Mouse (Mus musculus): ENCODE measurements at regions not wholly inside any gene's neighbourhood (a gene's known extent, or its start where the extent isn't known, plus 50 kb on each side); places are given as distances from the start of the nearest gene placed in this dataset.

DNA sequence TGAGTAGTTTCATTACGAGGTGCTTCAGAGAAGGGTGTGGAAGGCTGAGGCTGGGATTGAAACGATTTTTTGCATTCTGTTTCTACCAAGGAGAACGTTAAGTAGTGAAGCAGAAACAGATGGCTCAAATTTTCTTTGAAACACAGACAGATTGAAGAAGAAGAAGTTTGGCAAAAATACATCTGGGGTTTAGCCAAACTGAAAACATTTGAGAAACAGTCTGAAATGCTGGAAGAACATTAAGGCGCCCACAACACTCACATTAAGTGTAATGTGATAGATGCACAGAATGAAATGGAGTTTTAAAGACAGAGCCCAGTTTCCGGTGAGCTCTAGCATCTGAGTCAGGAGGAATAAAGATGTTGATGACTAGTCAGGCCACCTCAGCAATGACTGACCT, 275.5 kb downstream of the Gm5447 start:
- no peak for DNase-seq

- DNase-seq, result no peak
Measured at GRCm38 (mm10) chr13:31254016-31254415, 280.0 kb downstream of the Gm5447 start.

GRCm38 (mm10) chr13:31254744-31255143, 280.7 kb downstream of the Gm5447 start:
- DNase-seq, result no peak

DNA sequence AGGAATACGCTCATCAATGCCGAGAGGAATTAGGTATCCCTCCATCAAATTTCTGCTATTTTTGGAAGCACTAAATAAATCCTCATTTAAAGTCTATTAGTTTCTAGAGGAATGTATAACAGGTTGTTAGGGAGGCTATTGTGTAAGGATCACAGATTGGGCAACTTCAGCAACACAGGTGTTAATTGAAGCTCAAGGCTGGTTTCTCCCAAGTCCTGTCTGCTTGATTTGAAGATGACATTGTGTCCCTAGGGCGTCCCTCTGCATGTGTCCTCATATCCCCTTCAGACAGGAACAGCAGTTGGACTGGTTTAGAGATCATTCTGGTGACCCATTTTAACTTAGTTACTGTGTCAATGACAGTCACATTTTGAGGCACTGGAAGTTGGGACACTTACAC, 281.5 kb downstream of the Gm5447 start:
- DNase-seq, result no peak

GRCm38 (mm10) chr13:31267865-31268264, 288.1 kb upstream of the Foxq1 start:
- no peak for DNase-seq

GRCm38 (mm10) chr13:31276005-31276644, 279.8 kb upstream of the Foxq1 start:
- DNase-seq, result no peak

GRCm38 (mm10) chr13:31290630-31291029, 265.3 kb upstream of the Foxq1 start:
- no peak for DNase-seq

GRCm38 (mm10) chr13:31292584-31293387, 263.1 kb upstream of the Foxq1 start:
- no peak for DNase-seq

- DNase-seq, result no peak
Measured at GRCm38 (mm10) chr13:31294011-31294410, 261.9 kb upstream of the Foxq1 start.

DNA sequence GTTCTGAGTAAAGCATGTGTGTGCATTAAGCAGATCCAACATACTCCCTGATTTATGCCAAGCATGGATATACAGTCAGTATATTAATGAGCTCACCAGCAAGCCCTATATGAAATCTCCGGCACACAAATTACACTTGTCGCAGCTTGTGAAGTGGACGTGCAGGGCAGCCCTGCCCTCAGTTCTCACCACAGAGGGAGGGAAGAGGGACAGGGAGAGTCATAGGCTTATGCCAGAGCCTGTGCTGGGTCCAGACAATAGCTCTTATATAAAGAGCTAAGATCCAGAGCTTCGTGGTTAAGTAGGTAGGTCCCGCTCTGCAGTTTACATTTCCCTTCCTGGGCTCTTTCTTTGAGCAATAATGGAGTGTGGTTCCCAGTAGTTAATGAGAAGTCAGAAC, 252.7 kb upstream of the Foxq1 start:
- DNase-seq, result no peak

DNA sequence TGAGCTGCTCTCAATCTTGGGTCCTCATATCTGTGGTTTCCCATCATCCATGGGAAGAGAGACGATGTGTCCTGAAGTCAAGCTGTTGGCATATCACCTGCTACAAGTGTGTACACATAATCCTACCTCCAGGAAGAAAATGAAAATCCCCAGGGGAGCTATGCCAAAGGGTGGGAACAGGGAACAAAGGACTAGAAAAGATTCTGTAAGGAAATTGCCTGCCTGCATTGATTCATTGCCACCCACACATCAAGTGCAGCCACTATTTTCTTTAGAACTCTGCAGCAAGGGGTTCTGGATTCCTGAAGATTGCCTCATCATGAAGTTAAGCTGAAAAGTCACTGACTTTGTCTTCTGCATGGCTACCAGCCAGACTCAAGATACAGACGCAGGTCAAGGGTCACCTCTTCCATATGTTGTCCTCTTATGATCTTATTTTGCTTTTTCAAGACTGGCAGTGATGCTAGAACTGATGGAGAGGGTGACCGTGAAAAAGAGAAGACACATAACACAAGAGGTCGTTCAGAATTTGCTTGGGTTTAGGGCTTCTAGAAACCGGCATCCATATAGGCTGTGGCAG, 251.6 kb upstream of the Foxq1 start:
- no peak for DNase-seq

- no peak for DNase-seq
Measured at GRCm38 (mm10) chr13:31309083-31309621, 246.8 kb upstream of the Foxq1 start.

GRCm38 (mm10) chr13:31312772-31313171, 243.2 kb upstream of the Foxq1 start:
- no peak for DNase-seq

- no peak for DNase-seq
Measured at GRCm38 (mm10) chr13:31313821-31314220, 242.1 kb upstream of the Foxq1 start.

DNA sequence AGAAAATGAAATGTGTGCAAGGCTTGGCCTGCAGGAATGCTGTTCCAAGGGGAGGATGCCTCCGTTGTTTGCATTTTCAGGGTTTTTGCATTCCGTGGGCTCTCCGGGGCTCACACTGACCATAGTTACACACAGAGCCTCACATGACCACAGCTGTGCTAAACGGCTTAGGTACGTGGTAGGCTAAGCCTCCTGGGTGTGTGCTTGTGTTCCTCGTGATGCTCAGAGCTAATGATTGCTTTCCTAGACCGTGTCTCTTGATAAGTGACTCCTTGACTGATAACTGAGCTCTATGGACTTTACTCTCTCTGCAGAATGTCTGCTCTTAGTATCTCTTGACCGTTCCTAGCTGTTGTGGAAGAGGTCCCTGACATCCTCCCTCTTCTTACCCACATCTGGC, 238.9 kb upstream of the Foxq1 start:
- no peak for DNase-seq

GRCm38 (mm10) chr13:31318008-31318407, 237.9 kb upstream of the Foxq1 start:
- DNase-seq, result no peak

- no peak for DNase-seq
Measured at GRCm38 (mm10) chr13:31321411-31321810, 234.5 kb upstream of the Foxq1 start.

DNA sequence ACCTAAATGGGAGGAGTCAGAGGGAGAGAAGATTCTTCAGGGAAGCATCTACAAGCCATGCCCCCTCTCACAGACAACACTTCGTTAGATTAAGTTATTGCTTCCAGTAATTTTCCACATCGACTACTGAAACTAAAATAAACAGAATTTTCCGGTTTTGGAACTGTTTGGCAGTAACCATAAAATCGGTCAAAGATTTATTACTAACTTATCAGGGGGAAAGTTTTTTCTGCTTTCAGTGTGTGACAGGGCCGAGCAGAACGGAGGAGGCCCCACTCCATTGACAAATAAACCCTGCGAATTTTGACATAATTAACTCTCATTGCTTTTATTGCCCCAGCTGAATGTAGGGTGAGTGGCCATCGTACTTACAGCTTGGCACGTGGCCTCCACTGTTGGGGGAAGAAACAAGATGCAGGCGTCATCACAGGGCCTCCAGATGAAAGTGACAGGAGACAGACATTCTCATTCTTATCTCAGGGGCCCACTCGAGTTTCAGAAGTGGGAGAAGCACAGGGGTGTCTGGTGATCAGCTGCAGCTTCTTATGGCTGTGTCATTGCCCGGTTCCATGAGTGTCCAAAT, 229.6 kb upstream of the Foxq1 start:
- DNase-seq, result no peak

- no peak for DNase-seq
Measured at GRCm38 (mm10) chr13:31327511-31327951, 228.4 kb upstream of the Foxq1 start.

DNA sequence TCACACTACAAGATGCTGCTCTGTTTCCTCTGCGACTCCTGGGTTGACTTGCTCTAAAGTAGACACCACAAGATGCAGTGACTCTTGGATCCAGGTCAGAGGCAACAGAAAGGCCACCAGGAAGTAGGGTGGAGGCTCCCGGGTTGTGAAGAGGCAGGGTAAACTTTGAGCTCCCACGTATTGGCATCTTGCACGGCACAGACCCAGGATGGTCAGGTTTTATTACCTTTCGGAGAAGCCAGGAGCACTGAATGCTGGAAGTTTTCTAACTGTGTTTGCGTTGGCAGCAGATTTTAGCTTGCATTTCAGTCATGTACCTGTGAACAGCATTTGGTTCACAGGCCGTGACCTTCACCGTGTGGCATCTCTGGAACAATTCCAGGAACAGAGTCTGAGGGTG, 227.2 kb upstream of the Foxq1 start:
- DNase-seq, result no peak

GRCm38 (mm10) chr13:31330731-31331130, 225.2 kb upstream of the Foxq1 start:
- no peak for DNase-seq

DNA sequence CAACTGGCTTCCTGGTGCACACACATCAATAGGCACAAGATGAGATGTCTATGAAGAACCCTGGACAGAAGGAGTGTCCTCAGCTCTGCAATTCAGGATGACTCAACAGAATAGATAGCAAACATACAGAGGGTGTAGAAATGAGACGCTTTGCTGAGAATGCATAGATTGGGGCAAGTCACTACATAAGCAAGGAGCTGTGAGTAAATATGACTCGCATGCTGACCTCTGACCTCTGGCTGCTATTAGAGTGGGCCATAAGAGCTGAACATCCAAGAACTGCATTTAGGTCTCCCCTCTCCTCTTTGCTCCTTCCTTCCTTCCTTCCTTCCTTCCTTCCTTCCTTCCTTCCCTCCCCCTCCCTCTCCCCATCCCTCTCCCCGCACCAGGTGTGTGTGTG, 221.0 kb upstream of the Foxq1 start:
- no peak for DNase-seq

DNA sequence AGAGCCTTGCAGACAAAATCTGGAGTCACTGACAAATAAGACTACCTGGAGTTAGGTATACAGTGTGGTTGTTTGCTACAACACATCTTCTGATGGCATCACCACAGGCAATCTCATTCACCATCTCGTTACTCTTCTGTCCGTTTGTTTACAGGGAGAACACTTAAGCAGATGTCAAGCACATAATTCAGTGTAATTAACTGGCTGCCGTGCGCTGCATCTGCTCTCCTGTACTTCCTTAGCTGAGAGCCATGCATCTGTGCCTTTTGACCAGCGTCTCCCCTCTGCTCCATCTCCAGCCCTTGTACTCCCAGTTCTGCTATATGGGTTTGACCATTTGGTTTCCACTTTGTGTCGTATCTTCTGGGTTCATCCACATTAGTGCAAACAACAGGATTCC, 218.3 kb upstream of the Foxq1 start:
- DNase-seq, result no peak

All from thymus, postnatal 36 days (tissue).